ENCODE assay signal across 8 mouse cellular contexts in genomic region chr5:113908592-113909441, GRCm38 (mm10). TPM values are rescaled to one million over a fixed set of nuclear protein-coding genes. Genes with fewer than 3 reads are reported as not detected.
DNase-seq lines count a peak whose midpoint lies in the region; ATAC-seq lines count a peak whose summit lies in the region.

Gene Coro1c, minus strand, starts transcription at chr5:113908758.

- peak; percentile 97 for DNase-seq in adipocyte (ENCODE audit: low spot score)
- peak; percentile 94 for DNase-seq in embryo, embryonic 10 days (ENCODE audit: low spot score)
- peak; percentile 100 for DNase-seq in gastrocnemius, postnatal 10 days
- peak; percentile 99 for DNase-seq in induced T-regulatory cell, adult 2 months (ENCODE audit: low read depth)
- peak; percentile 94 to 99 for DNase-seq in left cerebral cortex, adult 9 months (ENCODE audit: low spot score in 2 of 2)
- DNase-seq in right cerebral cortex, postnatal 14 days, result peak; percentile 98
- peak; percentile 99 for DNase-seq in urinary bladder, postnatal 36 days (ENCODE audit: low spot score in 2 of 2)

- peak; percentile 76 for ATAC-seq in megakaryocyte progenitor cell, adult 5-6 weeks (replicated peaks; ENCODE audit: poor library complexity)

RNA-seq across cellular contexts. Expression of gene Coro1c, which starts in this region (rescaled TPM):
- total RNA-seq in gastrocnemius, postnatal 10 days (2021), result 10 to 100 TPM; 39.1 to 48.9 TPM
- 59.7 and 63.9 TPM in 2 replicates for total RNA-seq in megakaryocyte progenitor cell, adult 5-6 weeks (2015)
- total RNA-seq in megakaryocyte progenitor cell, adult 5-6 weeks (2017), result 81.8 and 83.9 TPM in 2 replicates

Comparison
In these comparisons a context has a peak if more than half of its experiments do, and no peak if none do; other contexts are left out.
1. Peak in every context shown above with its lines: DNase-seq and ATAC-seq.